Mouse (Mus musculus): ENCODE data around the gene Ndufa8. TPM values are rescaled to one million over a fixed set of nuclear protein-coding genes. Genes with fewer than 3 reads are reported as not detected.

Ndufa8 gene
- polyA plus RNA-seq, 2 experiments = 56.1 to 128 TPM

GRCm38 (mm10) chr2:35992259-35992658 lies 56.9 kb downstream of the Ndufa8 start:
- H3K27me3 ChIP-seq (ENCODE audit: control insufficient read depth, insufficient read depth, low read length) = peaks cover 4% of the 10 kb centered on the region; the same call in 1 of the 2 replicates
- ATAC-seq (ENCODE audit: insufficient read depth) (no peak), DNase-seq (ENCODE audit: low read depth in 3 of 3, low spot score in 3 of 3) (no peak)
- WGBS (ENCODE audit: insufficient replicate concordance) = 52% methylated on average over 3 of the region's 3 CpGs
- H3K9me3 ChIP-seq (ENCODE audit: control insufficient read depth, low read length) = no peaks in the 10 kb centered on the region
- H3K27ac ChIP-seq = no peak overlapping the region
- TF ChIP-seq CTCF (IDR thresholded peaks at IDR 0.05; ENCODE audit: low read depth) (no peak), EP300 (IDR thresholded peaks at IDR 0.05; ENCODE audit: low read depth) (no peak)
- no peak overlapping the region for H3K4me2 ChIP-seq (ENCODE audit: low read depth)
- no peaks in the 10 kb centered on the region for H3K36me3 ChIP-seq (replicated peaks; ENCODE audit: control insufficient read depth, insufficient read depth, low read depth)
- no peak overlapping the region for H3K4me3 ChIP-seq (ENCODE audit: insufficient read depth in 1 of 2, low read depth in 2 of 2, low read length in 2 of 2)
- no peak overlapping the region for H3K9ac ChIP-seq (replicated peaks)
- H3K4me1 ChIP-seq (replicated peaks; ENCODE audit: control insufficient read depth in 2 of 2, insufficient read depth in 2 of 2, low read length in 1 of 2) = no peaks in the 10 kb centered on the region

Other genes with a start within 250 kb of the Ndufa8 start
- gene Ttll11, start 69.5 kb downstream of the Ndufa8 start, polyA plus RNA-seq (2012; rRNA removed) = 0.83 and 1.5 TPM in 2 replicates
- gene Ttll11, start 69.5 kb downstream of the Ndufa8 start, polyA plus RNA-seq (2014; fragmentation: Nextera tagmentation; extraction: Ambion mirVana) = 0.42 and 0.72 TPM in 2 replicates
- gene Morn5, start 52 bp upstream of the Ndufa8 start, polyA plus RNA-seq (2012; rRNA removed) = not detected in 2 replicates
- not detected in 2 replicates for gene Morn5, start 52 bp upstream of the Ndufa8 start, polyA plus RNA-seq (2014; fragmentation: Nextera tagmentation; extraction: Ambion mirVana)
- gene Lhx6, start 56.0 kb upstream of the Ndufa8 start, polyA plus RNA-seq (2012; rRNA removed) = 0.21 and 0.22 TPM in 2 replicates
- 0.19 and 0.22 TPM in 2 replicates for gene Lhx6, start 56.0 kb upstream of the Ndufa8 start, polyA plus RNA-seq (2014; fragmentation: Nextera tagmentation; extraction: Ambion mirVana)
- 5.3 and 9.1 TPM in 2 replicates for gene Mrrf, start 87.0 kb upstream of the Ndufa8 start, polyA plus RNA-seq (2012; rRNA removed)
- gene Mrrf, start 87.0 kb upstream of the Ndufa8 start, polyA plus RNA-seq (2014; fragmentation: Nextera tagmentation; extraction: Ambion mirVana) = 17.8 and 25.8 TPM in 2 replicates
- gene Rbm18, start 87.4 kb upstream of the Ndufa8 start, polyA plus RNA-seq (2012; rRNA removed) = 7.8 and 10.2 TPM in 2 replicates
- gene Rbm18, start 87.4 kb upstream of the Ndufa8 start, polyA plus RNA-seq (2014; fragmentation: Nextera tagmentation; extraction: Ambion mirVana) = 20.6 and 22.8 TPM in 2 replicates
- gene Ptgs1, start 181.0 kb upstream of the Ndufa8 start, polyA plus RNA-seq (2012; rRNA removed) = 8.6 and 9.9 TPM in 2 replicates
- 15.8 and 16.4 TPM in 2 replicates for gene Ptgs1, start 181.0 kb upstream of the Ndufa8 start, polyA plus RNA-seq (2014; fragmentation: Nextera tagmentation; extraction: Ambion mirVana)

All from liver, embryonic 14.5 days (tissue).